Mouse (Mus musculus): ENCODE data around the gene Gfm1. TPM values are rescaled to one million over a fixed set of nuclear protein-coding genes. Genes with fewer than 3 reads are reported as not detected.

Gene Gfm1
- polyA plus RNA-seq, 1 experiment, result 14.9 TPM

- no peak for DNase-seq
- Histone ChIP-seq H3K27me3 (ENCODE audit: control insufficient read depth, insufficient read depth, low read length) (no peaks in the 10 kb centered on the region), H3K4me1 (replicated peaks; ENCODE audit: control insufficient read depth, insufficient read depth, low read length) (peaks cover 8% of the 10 kb centered on the region), H3K27ac (ENCODE audit: control insufficient read depth, insufficient read depth, low read length) (no peak overlapping the region), H3K36me3 (ENCODE audit: control insufficient read depth, insufficient read depth, low read length) (peaks cover 12% of the 10 kb centered on the region), H3K4me3 (ENCODE audit: control insufficient read depth, insufficient read depth, low read length) (no peak overlapping the region)
- TF ChIP-seq CTCF (IDR thresholded peaks at IDR 0.05; ENCODE audit: borderline replicate concordance, control insufficient read depth, extremely low read depth, insufficient read depth, low read length, poor library complexity) (no peak), POLR2A (IDR thresholded peaks at IDR 0.05; ENCODE audit: control insufficient read depth, extremely low read depth, insufficient read depth, low read length, poor library complexity) (no peak)
- 94% methylated on average over 2 of the region's 2 CpGs for WGBS
These were observed 37.4 kb downstream of the Gfm1 start for GRCm38 (mm10) chr3:67467281-67467680.

GRCm38 (mm10) chr3:67471408-67472127 lies 41.7 kb downstream of the Gfm1 start:
- Histone ChIP-seq H3K4me1 (replicated peaks; ENCODE audit: control insufficient read depth, insufficient read depth, low read length) (no peaks in the 10 kb centered on the region), H3K27me3 (ENCODE audit: control insufficient read depth, insufficient read depth, low read length) (no peaks in the 10 kb centered on the region), H3K27ac (ENCODE audit: control insufficient read depth, insufficient read depth, low read length) (no peak overlapping the region), H3K4me3 (ENCODE audit: control insufficient read depth, insufficient read depth, low read length) (no peak overlapping the region), H3K36me3 (ENCODE audit: control insufficient read depth, insufficient read depth, low read length) (peaks cover 20% of the 10 kb centered on the region)
- TF ChIP-seq POLR2A (IDR thresholded peaks at IDR 0.05; ENCODE audit: control insufficient read depth, extremely low read depth, insufficient read depth, low read length, poor library complexity), result no peak
- TF ChIP-seq CTCF (IDR thresholded peaks at IDR 0.05; ENCODE audit: borderline replicate concordance, control insufficient read depth, extremely low read depth, insufficient read depth, low read length, poor library complexity), result no peak
- 89% methylated on average over 4 of the region's 4 CpGs for WGBS
- no peak for DNase-seq

- DNase-seq, result no peak
- no peak overlapping the region for H3K4me3 ChIP-seq (ENCODE audit: control insufficient read depth, insufficient read depth, low read length)
- 96% methylated on average over 6 of the region's 6 CpGs for WGBS
- H3K27me3 ChIP-seq (ENCODE audit: control insufficient read depth, insufficient read depth, low read length), result no peaks in the 10 kb centered on the region
- TF ChIP-seq POLR2A (IDR thresholded peaks at IDR 0.05; ENCODE audit: control insufficient read depth, extremely low read depth, insufficient read depth, low read length, poor library complexity) (no peak), CTCF (IDR thresholded peaks at IDR 0.05; ENCODE audit: borderline replicate concordance, control insufficient read depth, extremely low read depth, insufficient read depth, low read length, poor library complexity) (no peak)
- H3K27ac ChIP-seq (ENCODE audit: control insufficient read depth, insufficient read depth, low read length), result no peak overlapping the region
- H3K36me3 ChIP-seq (ENCODE audit: control insufficient read depth, insufficient read depth, low read length), result peaks cover 16% of the 10 kb centered on the region
- no peaks in the 10 kb centered on the region for H3K4me1 ChIP-seq (replicated peaks; ENCODE audit: control insufficient read depth, insufficient read depth, low read length)
These were observed 43.5 kb downstream of the Gfm1 start for GRCm38 (mm10) chr3:67473438-67473837.

- no peak overlapping the region for H3K27ac ChIP-seq (ENCODE audit: control insufficient read depth, insufficient read depth, low read length)
- TF ChIP-seq POLR2A (IDR thresholded peaks at IDR 0.05; ENCODE audit: control insufficient read depth, extremely low read depth, insufficient read depth, low read length, poor library complexity) (no peak), CTCF (IDR thresholded peaks at IDR 0.05; ENCODE audit: borderline replicate concordance, control insufficient read depth, extremely low read depth, insufficient read depth, low read length, poor library complexity) (no peak)
- 97% methylated on average over 11 of the region's 11 CpGs for WGBS
- H3K4me1 ChIP-seq (replicated peaks; ENCODE audit: control insufficient read depth, insufficient read depth, low read length), result no peaks in the 10 kb centered on the region
- H3K27me3 ChIP-seq (ENCODE audit: control insufficient read depth, insufficient read depth, low read length), result no peaks in the 10 kb centered on the region
- no peak for DNase-seq
- H3K4me3 ChIP-seq (ENCODE audit: control insufficient read depth, insufficient read depth, low read length), result no peak overlapping the region
- peaks cover 4% of the 10 kb centered on the region; the same call in 1 of the 2 replicates for H3K36me3 ChIP-seq (ENCODE audit: control insufficient read depth, insufficient read depth, low read length)
These were observed 49.9 kb downstream of the Gfm1 start for GRCm38 (mm10) chr3:67479806-67480205.

GRCm38 (mm10) chr3:67482400-67482799 lies 52.5 kb downstream of the Gfm1 start:
- WGBS, result 96% methylated on average over 10 of the region's 10 CpGs
- peaks cover 4% of the 10 kb centered on the region; the same call in 1 of the 2 replicates for H3K36me3 ChIP-seq (ENCODE audit: control insufficient read depth, insufficient read depth, low read length)
- H3K27ac ChIP-seq (ENCODE audit: control insufficient read depth, insufficient read depth, low read length), result no peak overlapping the region
- no peak overlapping the region for H3K4me3 ChIP-seq (ENCODE audit: control insufficient read depth, insufficient read depth, low read length)
- TF ChIP-seq POLR2A (IDR thresholded peaks at IDR 0.05; ENCODE audit: control insufficient read depth, extremely low read depth, insufficient read depth, low read length, poor library complexity), result no peak
- TF ChIP-seq CTCF (IDR thresholded peaks at IDR 0.05; ENCODE audit: borderline replicate concordance, control insufficient read depth, extremely low read depth, insufficient read depth, low read length, poor library complexity), result no peak
- H3K4me1 ChIP-seq (replicated peaks; ENCODE audit: control insufficient read depth, insufficient read depth, low read length), result no peaks in the 10 kb centered on the region
- no peak for DNase-seq
- H3K27me3 ChIP-seq (ENCODE audit: control insufficient read depth, insufficient read depth, low read length), result no peaks in the 10 kb centered on the region

- H3K27ac ChIP-seq (ENCODE audit: control insufficient read depth, insufficient read depth, low read length), result no peak overlapping the region
- H3K36me3 ChIP-seq (ENCODE audit: control insufficient read depth, insufficient read depth, low read length), result no peaks in the 10 kb centered on the region
- H3K27me3 ChIP-seq (ENCODE audit: control insufficient read depth, insufficient read depth, low read length), result no peaks in the 10 kb centered on the region
- WGBS, result 90% methylated on average over 2 of the region's 2 CpGs
- no peak for DNase-seq
- TF ChIP-seq POLR2A (IDR thresholded peaks at IDR 0.05; ENCODE audit: control insufficient read depth, extremely low read depth, insufficient read depth, low read length, poor library complexity), result no peak
- no peak for TF ChIP-seq CTCF (IDR thresholded peaks at IDR 0.05; ENCODE audit: borderline replicate concordance, control insufficient read depth, extremely low read depth, insufficient read depth, low read length, poor library complexity)
- H3K4me3 ChIP-seq (ENCODE audit: control insufficient read depth, insufficient read depth, low read length), result no peak overlapping the region
- no peaks in the 10 kb centered on the region for H3K4me1 ChIP-seq (replicated peaks; ENCODE audit: control insufficient read depth, insufficient read depth, low read length)
These were observed 55.3 kb downstream of the Gfm1 start for GRCm38 (mm10) chr3:67485233-67485632.
